Mouse (Mus musculus) frontal cortex, postnatal 14 days (tissue): ENCODE data around the gene Stat5b.
A peak's percentile ranks its signal among the peaks of the same experiment; 100 is the strongest.

Experiments used
- DNase-seq, 2 experiments: peaks; one replicate each; pipeline ENCODE4 v3.0.0; 2022; ENCODE audit warnings: low spot score in 2 of 2

The Stat5b gene

DNA sequence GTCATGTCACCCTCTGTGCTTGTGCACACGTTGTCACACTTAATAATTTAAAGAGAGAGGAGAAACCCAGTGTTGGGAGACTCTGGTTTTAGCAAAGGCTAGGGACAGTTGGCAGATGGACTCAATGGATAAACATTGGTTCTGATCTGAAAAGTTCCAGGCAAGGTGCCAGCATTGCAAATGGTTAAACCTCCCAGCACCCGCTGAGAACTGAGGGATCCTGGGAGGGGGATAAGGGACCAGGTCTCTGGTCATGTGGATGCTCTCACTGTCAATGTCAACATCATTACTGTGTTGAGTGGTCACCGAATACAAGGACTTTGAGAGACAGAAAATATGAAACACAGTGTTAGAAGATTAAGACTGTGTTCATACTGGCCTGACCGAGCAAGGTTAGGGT lies 33.7 kb downstream of the Stat5b start:
- DNase-seq: no peak

DNA sequence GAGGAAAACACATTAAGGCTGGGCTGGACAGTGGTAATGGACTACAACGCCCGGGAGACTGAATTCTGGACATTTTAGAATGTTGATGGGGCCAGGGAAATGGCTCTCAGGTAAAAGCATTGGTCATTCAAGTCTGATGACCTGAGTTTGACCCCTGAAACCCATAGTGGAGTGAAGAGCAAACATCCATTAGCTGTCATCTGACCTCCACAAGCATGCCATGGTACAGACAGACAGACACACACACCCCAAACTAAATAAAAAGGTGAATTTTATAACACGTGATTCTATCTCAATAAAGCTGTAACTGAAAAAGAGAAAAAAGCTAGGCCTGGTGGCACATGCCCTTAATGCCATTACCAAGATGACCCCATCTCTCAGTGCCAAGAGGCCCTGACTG lies 34.2 kb downstream of the Stat5b start:
- DNase-seq: no peak

DNA sequence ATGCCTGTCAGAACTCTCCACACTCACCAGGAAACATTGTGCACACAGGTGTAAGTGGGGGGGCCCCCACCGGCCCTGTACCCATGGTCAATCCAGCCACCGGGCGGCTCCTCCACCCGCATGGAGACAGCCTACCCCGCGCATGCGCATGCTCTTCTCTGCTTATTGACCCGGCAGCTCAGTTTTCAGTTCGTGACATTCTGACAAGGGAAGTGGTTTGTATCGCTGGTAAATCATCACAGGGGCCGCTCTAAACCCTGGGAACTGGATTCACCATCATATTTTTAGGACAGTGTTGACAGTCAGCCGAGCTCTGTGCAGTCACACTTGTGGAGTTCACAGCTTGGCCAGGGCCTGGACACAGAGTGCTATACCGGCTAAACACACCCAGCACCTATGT lies 36.0 kb downstream of the Stat5b start:
- DNase-seq: no peak

DNA sequence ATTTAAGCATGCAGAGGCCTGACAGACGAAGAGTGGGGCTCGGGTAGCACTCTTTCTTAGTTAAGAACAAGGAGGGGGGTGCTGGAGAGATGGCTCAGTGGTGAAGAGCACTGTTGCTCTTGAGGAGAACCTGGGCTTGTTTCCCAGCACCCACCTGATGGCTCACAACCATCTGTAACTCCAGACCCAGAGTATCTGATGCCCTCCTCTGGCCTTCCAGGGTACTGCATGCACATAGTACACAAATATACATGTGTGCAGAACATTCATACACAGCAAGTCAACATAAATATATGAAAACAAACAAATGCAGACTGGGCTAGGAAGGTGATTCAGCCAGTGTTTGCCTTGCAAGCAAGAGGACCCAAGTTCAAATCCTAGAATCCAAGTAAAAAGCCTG lies 39.4 kb downstream of the Stat5b start:
- DNase-seq: no peak

DNA sequence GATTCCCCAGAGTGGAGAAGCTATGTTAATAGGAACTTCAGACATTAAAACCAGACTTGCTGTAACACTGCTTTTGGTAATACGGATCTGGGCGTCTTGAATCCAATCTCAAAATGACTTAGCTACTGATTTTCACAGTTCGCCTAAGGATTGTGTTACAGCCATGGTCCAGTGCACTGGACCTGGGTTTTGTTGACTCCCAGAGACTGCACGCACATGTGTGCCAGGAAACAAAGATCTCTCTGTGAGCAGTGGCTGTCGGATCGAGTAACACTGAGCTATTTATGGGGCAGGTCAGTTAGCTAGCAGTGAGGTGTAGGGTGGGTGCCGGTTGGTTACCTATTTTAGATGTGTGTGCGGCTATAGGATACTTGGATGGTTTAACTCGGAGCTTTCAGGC lies 40.0 kb downstream of the Stat5b start:
- DNase-seq: no peak

DNA sequence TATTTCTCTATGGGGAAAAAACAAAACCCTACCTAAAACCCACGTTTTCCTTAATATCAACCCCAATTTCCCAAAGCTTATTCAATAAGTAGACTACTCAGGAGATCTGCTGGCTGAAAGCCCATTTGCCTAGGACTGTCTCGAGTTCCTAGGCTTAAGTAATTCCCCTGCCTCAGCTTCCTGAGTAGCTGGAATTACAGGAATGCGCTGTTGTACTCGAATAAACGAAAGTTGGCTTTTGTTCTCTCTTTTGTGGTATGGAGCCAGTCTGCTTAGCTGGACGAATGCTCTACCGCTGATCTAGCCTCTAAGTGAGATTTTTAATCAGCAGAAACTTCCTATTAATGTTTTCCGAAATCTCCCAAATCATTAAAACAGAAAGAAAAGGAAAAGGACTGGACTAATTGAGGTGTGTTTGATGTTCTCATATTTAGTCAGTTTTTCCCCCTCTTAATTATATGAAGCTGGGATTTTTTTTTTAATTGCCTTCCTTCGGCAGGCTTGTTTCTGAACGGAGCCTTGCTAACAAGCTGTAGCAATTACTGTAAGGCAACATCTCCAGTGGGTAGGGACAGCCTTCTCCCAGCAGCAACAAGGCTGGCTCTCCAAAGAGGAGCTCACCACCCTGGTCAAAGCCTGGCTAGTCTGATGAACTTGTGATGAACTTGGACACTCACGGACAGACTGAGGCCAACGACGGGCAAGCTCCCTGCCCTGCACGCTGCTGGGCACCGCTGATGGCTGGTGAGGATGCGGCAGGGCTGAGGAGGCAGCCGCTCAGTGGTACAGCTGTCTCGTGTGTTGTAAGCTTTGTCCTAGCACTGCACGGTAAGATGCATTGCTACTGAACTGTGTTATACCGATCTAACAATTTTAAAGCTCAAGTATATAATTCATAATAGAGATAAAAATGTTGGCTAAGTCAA lies 43.9 kb downstream of the Stat5b start:
- no peak for DNase-seq

DNA sequence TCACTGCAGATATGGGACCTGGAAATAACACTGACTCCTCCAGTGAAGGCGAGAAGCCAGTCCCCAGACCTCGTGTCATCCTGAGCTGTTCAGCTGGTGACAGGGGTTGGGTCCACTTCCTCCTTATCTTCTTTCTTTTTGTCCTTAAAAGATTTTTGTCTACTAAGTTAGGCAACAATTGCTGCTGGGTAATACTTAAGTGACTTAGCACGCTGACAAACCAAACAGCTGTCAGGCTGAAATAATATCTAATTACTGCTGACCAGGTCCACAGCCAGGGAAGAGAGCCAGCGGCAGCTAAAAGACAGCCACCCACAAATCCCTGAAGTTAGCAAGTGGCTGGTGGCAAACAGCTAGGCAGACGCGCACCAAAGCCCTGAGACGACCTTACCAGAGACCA lies 45.0 kb downstream of the Stat5b start:
- DNase-seq: no peak

DNA sequence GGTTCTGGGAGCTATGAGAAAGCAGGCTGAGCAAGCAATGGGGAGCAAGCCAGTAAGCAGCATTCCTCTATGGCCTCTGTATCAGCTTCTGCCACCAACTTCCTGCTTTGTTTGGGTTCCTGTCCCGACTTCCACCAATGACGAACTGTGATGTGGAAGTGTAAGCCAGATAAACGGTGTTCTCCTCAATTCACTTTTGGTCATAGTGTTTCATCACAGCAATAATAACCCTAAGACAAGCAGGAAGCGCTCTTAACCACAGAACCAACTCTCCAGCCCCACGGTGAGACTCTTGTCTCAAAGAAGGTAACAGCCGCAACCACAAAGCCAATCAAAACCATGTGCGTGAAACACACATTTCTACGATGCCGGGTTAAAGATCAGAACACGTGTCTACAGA lies 46.1 kb downstream of the Stat5b start:
- no peak for DNase-seq

DNA sequence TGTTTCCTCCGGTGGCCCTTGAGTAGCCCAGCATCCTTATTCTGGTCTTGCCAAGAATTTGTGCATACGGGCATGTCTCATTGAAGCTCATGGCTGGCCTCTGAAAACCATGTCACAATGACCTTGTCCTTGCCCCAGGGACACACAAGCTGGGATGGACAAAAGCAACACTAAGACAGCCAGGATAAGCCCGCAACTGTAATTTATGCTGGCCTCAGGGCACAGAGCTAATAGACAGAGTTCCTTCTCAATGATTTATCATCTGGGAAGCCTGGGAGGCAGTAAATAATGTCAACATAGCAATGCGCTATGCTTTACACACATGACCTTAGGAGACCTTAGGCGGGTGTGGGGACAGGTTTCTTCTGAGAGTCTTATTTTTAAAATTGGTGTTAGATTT lies 51.1 kb downstream of the Stat5b start:
- DNase-seq: no peak

DNA sequence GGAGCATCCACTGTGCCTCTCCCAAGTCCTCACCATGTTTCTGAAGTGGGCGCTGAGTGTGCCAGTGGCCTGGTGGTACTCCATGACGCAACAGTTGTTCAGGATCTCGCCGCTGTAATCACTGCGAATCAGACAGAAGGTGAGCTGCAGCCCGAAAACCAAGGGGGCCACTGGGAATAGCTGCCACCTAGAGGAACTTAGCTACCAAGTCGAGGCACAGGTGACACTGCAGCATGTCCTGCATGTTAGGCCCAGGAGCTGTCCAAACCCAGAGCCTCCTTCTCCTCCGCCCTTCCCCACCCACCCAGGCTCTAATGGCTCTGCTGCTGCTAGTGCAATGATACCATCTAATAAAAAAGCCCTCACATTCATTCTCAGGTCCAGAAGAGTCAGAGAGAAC lies 53.9 kb downstream of the Stat5b start:
- DNase-seq: no peak

DNA sequence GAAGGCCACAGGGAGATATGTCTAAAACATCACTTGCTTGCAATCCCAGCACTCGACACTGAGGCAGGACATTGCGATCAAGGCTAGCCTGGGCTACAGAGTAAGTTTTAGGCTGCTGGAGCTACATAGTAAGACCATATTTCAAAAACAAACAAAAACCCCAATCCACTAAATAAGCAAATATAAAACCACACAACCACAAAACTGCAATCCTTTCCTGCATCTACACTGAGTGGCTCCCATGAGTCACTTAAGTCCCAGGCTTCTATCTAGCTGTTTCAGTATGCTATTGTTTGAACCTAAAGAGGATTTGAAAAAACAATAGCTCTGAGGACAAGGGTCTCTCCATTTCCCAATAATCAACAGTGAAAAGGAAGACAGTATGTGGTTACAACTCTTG lies 55.1 kb downstream of the Stat5b start:
- DNase-seq: no peak

DNA sequence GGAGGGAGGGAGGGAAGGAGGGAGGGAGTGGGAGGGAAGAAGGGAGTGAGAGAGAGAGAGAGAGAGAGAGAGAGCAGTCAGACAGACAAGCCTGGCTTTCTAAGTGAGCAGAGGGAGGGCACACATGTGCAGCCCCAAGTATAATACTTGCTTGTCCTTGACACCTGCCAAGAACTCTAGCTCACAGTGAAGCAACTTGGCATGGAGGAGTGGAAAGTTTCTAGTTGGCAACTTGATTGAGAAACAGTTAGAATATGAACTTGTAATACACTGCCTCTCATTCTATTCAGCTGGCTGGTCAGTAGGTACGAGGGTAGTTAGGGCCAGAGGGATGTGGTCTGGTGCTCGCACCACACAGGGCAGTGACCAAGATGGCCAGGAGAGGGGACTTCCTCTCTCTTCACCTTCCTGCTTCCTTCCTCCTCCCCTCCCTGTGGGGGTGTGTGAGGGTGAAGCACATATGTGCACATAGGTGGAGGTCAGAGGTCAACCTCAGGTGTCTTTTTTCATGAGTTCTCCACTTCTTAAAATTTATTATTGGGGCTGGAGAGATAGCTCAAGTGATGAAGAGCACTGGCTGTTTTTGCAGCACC lies 59.0 kb downstream of the Stat5b start:
- no peak for DNase-seq

DNA sequence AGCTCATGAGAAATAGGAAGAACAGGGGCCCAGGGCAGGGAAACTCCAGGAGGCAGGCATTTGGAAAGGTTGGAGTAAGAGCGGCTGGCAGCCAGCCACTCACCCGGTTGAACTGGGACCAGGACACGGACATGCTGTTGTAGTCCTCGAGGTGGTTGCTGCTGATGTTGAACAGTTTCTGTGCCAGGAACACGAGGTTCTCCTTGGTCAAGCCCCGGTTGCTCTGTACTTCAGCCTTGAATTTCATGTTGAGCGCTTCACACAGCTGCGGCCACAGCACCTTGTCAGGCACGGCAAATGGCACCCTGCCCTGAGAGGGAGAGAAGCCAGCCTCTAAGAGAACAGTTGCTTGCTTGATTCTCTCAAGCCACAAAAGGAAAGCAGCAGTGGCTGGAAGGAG lies 59.9 kb downstream of the Stat5b start:
- DNase-seq: peak; percentile 27 to 31

DNA sequence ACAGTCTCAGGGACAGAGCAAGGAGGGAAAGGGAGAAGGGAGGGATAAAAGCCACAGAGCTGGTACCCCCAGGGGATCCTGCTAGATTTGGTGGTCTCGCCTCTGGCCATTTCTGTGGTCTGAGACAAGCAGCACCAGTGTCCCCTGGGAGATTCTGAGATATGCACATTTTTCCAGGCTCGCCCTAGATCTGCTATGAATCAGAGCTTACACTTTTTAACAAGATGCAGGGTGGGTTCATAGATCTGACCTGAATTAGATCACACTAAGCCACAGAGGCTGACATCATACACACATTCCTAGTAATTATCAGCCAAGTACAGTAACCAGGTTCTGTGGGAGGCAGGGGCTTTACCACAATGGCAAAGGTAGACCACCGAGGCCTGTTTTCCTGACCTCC lies 60.8 kb downstream of the Stat5b start:
- no peak for DNase-seq

DNA sequence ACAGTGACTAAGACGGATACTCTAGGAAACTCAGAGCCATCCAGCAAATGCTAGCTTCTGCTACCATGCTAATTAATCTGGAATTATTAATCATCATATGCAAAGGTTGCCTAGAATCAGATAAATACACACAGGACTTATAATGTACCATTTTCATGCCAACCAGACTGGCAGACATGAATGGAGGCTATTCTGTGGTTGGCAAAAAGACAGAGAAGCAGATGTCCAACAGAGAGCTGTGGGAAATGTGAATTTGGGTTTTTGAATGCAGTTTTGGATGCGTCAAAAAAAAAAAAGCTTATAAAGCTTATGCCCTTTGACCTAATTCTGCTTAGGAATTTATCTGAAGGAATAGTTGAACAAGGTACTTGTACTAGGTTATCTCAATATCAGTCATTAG lies 64.8 kb downstream of the Stat5b start:
- no peak for DNase-seq

DNA sequence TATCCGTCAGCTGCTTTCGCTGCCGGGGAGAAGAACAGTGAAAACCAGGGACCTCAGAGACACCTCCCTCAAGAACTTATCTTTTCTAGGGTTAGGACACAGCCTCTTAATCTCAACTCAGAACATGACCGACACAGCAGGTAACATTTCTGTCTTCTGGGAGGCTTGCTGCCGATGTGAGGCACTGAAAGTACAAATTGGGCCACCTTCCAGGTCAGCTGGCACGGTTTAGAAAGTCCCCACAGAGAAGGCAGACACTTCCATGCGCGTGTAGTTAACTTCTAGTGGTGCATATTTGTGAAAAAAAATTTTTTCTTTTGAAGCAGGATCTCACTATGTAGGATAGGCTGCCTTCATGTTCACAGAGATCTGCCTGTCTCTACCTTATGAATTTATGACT lies 66.2 kb downstream of the Stat5b start:
- DNase-seq: no peak

DNA sequence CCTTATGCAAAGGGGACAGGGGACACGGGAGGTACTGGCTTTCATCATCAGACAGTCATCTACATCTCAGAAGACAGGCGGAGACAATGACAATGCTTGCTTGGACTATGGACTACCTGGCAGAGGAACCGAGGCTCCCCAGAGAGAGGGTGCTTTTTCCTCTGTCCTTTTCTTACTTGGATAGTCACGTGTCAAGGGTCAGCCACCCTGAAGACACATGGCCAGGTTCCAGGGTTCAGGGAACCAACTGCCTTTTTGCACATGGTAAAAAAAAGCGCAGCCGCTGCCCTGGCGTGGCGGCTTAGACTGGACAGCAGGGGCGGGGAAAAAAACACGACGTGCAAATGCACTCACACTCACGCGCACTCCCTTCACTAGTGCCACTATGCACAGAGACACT lies 68.0 kb downstream of the Stat5b start:
- DNase-seq: no peak

DNA sequence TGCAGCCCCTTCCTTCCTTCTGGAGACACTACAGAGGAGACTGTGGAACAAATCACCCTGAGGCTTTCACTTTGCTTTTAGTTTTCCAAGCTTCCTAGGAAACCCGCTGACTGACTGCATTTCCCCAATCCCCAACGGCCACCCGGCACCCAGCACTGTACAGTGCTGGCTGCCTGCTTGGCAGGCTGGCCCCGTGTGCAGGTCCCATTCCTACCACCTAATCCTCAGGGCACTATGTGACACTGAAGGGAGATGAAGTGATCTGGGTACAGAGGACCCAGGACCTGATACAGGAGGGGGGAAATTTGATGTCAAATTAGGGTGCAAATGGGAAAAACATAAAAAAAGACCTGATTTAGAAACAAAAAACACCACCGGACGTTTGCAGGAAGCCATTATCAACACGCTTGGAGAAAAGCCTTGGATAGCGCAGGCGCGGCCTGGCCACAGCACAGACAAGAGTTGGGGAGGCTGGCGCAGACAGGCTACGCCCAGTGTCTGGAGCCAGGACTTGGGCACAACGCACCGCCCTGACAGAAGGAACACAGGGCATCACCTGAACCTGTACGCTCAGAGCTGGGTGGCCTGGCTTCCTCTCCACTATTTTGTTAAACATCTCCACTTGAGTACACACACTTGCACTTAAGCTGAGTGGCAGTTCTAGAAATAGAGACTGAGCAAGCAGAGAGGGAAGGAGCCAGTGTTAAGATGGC lies 68.6 kb downstream of the Stat5b start:
- no peak for DNase-seq

DNA sequence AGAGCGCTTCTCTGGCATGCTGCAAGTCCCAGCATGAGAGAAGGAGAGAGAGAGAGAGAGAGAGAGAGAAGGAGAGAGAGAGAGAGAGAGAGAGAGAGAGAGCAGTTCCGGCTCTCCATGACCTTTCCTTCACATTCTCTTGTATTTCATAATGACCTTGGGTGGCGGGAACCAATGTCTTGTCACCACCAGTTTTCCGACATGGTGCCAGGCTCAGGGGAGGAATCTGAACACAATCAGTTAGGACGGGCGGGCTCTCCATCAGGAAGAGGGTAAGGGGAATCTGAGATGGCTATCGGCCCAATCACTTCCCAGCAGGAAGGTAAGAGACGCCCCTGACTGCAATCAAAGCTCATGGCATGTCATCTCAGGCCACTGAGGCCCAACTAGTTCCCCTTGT lies 70.3 kb downstream of the Stat5b start:
- DNase-seq: no peak

DNA sequence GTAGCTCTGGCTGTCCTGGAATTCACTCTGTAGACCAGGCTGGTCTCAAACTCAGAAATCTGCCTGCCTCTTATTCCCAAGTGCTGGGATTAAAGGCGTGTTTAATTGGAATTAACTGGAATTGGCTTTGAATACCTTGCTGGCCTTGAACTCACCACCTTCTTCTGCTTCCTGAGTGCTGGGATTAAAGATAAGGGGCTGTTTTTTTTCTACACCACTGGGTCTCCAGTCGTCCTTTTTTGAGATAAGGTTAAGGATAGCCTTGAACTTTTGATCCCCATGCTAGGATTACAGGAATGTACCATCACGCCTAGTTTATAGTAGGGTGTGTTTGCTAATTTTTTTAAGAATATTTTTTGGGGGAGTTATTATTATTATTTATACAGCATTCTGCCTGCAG lies 72.5 kb downstream of the Stat5b start:
- DNase-seq: no peak

DNA sequence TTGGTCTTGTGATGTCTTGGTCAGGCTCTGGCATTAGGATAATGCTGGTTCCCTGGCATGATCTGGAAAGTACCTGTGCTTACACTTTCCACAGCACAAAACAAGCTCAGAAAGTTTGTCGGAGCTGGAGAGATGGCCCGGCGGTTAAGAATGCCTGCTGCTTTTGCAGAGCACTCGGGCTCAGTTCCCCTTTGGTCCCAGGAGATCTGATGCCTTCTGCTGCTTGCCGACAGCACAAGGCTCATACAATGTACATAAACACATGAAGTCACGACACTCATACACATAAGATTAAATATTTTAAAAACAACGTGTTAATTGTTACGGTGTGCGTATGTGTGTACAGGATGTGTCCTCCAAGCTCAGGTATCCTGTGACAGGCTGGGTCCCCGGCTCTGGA lies 74.6 kb downstream of the Stat5b start:
- no peak for DNase-seq

DNA sequence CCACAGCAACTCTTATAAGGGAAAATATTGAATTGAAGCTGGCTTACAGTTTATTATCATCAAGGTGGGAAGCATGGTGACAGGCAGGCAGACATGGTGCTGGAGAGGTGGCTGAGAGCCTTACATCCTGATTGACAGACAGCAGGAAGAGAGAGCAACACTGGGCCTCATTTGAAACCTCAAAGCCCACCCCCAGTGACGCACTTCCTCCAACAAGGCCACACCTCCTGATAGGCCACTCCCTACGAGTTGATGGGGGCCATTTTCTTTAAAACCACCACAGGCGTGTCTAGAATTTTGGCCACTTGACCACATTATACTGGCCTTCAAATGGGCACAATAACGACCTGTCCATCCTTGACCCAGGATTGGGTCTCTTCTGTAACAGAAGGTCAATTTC lies 76.3 kb downstream of the Stat5b start:
- no peak for DNase-seq
